Mouse (Mus musculus) CD8-positive naive resting alpha-beta T cell, adult 2 months (primary cell): Measurements from ENCODE around the gene Mrps11.

Experiments
- DNase-seq, 2 experiments: peaks; one replicate each; pipeline ENCODE4 v3.0.0; 2022; ENCODE audit warnings: low read depth in 2 of 2, low spot score in 2 of 2

The Mrps11 gene

GRCm38 (mm10) chr7:78782639-78783581, at the start of gene Mrps11, which contains the start of gene Mrpl46:
TSS of gene Mrps11 (plus strand) at chr7:78783119.
TSS of gene Mrpl46 (minus strand) at chr7:78783531.
- peak; percentile 78 to 85 for DNase-seq

GRCm38 (mm10) chr7:78737196-78737595, 45.7 kb upstream of the Mrps11 start:
- no peak for DNase-seq

- peak in 1 of 2 experiments; percentile 19 for DNase-seq
These were observed 45.2 kb upstream of the Mrps11 start, which contains the start of gene Ntrk3 for GRCm38 (mm10) chr7:78737614-78738210. TSS of gene Ntrk3 (minus strand) at chr7:78738012.

- no peak for DNase-seq
These were observed 43.4 kb upstream of the Mrps11 start for GRCm38 (mm10) chr7:78739351-78740000.

GRCm38 (mm10) chr7:78743731-78744385, 39.1 kb upstream of the Mrps11 start:
- DNase-seq, result no peak

- no peak for DNase-seq
These were observed 30.0 kb upstream of the Mrps11 start for GRCm38 (mm10) chr7:78752961-78753360.

- no peak for DNase-seq
These were observed 29.0 kb upstream of the Mrps11 start for GRCm38 (mm10) chr7:78753752-78754457.

- no peak for DNase-seq
These were observed 28.4 kb upstream of the Mrps11 start for GRCm38 (mm10) chr7:78754458-78755000.

GRCm38 (mm10) chr7:78763801-78764200, 19.1 kb upstream of the Mrps11 start:
- DNase-seq, result no peak

- DNase-seq, result no peak
These were observed 17.7 kb upstream of the Mrps11 start for GRCm38 (mm10) chr7:78765215-78765631.

- DNase-seq, result peak; percentile 60 to 79
These were observed 16.8 kb upstream of the Mrps11 start for GRCm38 (mm10) chr7:78766019-78766683.

- no peak for DNase-seq
These were observed 14.9 kb upstream of the Mrps11 start for GRCm38 (mm10) chr7:78767929-78768531.

GRCm38 (mm10) chr7:78769075-78769652, 13.8 kb upstream of the Mrps11 start:
- DNase-seq, result no peak

GRCm38 (mm10) chr7:78770936-78771335, 12.0 kb upstream of the Mrps11 start:
- no peak for DNase-seq

- DNase-seq, result no peak
These were observed 4.2 kb upstream of the Mrps11 start for GRCm38 (mm10) chr7:78778741-78779140.

- no peak for DNase-seq
These were observed 3.0 kb downstream of the Mrps11 start for GRCm38 (mm10) chr7:78785906-78786305.

- no peak for DNase-seq
These were observed 5.0 kb downstream of the Mrps11 start for GRCm38 (mm10) chr7:78787793-78788380.
